Mouse (Mus musculus) central nervous system, embryonic 14 days (tissue): Measurements from ENCODE around the gene Uchl3. TPM values are rescaled to one million over a fixed set of nuclear protein-coding genes. Genes with fewer than 3 reads are reported as not detected.

Experiments used
- polyA plus RNA-seq: library from polyadenylated mRNA; depleted of rRNA; stranded (reverse); fragments of >200 nt; gene quantifications from 2 replicates; pipeline ENCODE4 v1.2.3, GENCODE M21; 2012; rRNA removed

Gene Uchl3
- 132 and 146 TPM in 2 replicates for polyA plus RNA-seq

DNA sequence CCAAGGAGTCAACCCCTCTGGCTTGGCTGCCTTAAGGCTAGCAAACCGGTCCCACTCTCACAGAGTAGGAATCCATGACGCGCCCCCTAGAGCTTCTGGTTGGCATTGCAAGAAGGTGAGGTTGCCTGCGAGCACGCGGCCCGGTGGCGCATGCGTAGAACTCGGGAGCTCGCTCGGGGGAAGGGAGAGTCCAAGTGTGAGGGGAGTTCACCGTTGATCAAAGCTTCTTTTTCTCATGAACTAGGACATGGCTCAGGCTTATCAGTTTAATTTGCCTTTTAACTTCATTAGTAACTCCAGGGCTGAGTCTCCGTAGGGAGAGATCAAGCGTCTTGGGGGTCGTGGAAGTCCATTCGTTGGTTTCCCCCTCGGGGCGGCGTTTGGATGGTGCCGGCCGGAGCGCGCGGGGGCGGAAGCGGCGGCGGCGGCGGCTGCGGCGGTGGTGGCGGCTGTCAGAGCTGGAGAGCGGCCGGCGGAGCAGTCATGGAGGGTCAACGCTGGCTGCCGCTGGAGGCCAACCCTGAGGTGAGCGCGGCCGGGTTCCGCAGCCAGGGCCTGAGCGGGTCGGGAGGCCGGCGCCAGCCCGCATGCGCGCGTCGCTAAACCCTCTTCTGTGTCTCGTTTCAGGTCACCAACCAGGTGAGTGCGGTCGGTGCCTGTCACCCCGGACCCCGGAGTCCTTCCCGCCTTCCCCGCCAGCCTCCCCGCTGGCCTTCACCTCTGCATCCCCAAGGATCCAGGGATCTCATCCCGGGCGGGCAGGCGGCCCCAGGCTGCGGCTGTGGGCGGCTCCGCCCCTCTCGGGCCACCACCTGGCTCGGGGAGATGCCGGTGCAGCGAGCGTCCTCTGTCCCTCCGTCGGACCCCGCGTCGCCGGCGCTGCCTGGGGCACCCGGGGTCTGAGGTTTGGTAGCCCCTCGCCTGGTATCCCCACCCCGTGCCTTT is at the start of gene Uchl3:
Gene Uchl3, plus strand, starts transcription at position 387 of the 945 bp plus-strand sequence.

GRCm38 (mm10) chr14:101608519-101609368 is 45.0 kb upstream of the Uchl3 start, which contains the start of gene Tbc1d4:
Gene Tbc1d4, minus strand, starts transcription at chr14:101609191.

DNA sequence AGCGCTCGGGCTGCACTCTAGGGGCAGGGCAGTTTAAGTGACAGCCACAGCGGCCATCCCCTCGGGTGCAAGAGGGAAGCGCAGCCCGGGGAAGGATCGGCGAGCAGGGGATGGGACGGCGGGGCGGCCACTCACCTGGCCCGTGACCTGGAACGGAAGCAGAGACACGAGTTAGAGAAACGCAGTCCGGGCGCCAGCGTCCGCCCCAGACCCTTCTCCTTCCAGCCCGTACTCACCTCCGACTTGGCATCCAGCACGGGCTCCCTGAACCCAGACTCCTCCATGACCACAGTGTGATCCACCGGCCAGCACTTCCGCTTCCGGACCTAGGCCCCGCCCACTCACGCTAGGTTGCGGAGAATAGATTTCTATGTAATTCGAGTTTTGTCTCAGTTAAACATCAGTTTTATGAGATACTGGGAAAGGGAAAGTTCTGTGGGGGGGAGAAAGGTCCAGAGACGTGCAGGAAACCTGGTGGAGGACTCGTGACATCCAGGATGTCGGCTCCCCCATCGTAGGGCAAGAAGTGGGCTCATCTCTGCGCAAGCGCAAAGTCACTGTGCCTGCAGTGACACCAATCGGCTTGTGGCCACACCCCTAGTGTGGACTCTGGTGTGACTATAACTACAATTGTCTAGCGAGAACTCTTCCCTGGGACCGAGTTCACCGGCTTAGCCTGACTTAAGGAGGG is 13.5 kb upstream of the Uchl3 start, which contains the start of gene Commd6:
Gene Commd6, minus strand, starts transcription at position 534 of the 691 bp plus-strand sequence.

GRCm38 (mm10) chr14:101729237-101729971 is 75.6 kb downstream of the Uchl3 start, which contains the start of the genes Gm9922 and Lmo7:
Gene Gm9922, minus strand, starts transcription at chr14:101729814.
Gene Lmo7, plus strand, starts transcription at chr14:101729957.

Other genes with a start within 250 kb of the Uchl3 start
- 8.1 and 9.8 TPM in 2 replicates for gene Tbc1d4, start 44.8 kb upstream of the Uchl3 start, polyA plus RNA-seq
- gene Commd6, start 13.3 kb upstream of the Uchl3 start, polyA plus RNA-seq = 47.2 and 52.0 TPM in 2 replicates
- 0.34 and 0.55 TPM in 2 replicates for gene Gm9922, start 75.8 kb downstream of the Uchl3 start, polyA plus RNA-seq
- gene Lmo7, start 76.0 kb downstream of the Uchl3 start, polyA plus RNA-seq = 4.4 and 6.3 TPM in 2 replicates